Mouse (Mus musculus): ENCODE results near the gene Tbc1d5.

- TF ChIP-seq USF1 (IDR thresholded peaks at IDR 0.05; ENCODE audit: low read depth) (no peak), CTCF (IDR thresholded peaks at IDR 0.05; ENCODE audit: control insufficient read depth, insufficient read depth, insufficient read length) (no peak), MYOD1 (IDR thresholded peaks at IDR 0.05; ENCODE audit: control insufficient read depth, insufficient read length, low read depth) (no peak), MAX (IDR thresholded peaks at IDR 0.05) (no peak), FOSL1 (IDR thresholded peaks at IDR 0.05; ENCODE audit: insufficient read depth, low read length, poor library complexity, severe bottlenecking) (no peak), CEBPB (IDR thresholded peaks at IDR 0.05; ENCODE audit: low read depth) (no peak)
Observed at GRCm38 (mm10) chr17:50752753-50753152, 426.4 kb downstream of the Tbc1d5 start.
